Mouse (Mus musculus) skeletal muscle tissue, adult 2 months (tissue): Measurements from ENCODE around the gene Trim28.

ENCODE experiments used
- DNase-seq: peaks from one replicate; pipeline ENCODE4 v3.0.0-alpha.2; 2012; ENCODE audit warnings: low read depth, low spot score

Trim28 gene

DNA sequence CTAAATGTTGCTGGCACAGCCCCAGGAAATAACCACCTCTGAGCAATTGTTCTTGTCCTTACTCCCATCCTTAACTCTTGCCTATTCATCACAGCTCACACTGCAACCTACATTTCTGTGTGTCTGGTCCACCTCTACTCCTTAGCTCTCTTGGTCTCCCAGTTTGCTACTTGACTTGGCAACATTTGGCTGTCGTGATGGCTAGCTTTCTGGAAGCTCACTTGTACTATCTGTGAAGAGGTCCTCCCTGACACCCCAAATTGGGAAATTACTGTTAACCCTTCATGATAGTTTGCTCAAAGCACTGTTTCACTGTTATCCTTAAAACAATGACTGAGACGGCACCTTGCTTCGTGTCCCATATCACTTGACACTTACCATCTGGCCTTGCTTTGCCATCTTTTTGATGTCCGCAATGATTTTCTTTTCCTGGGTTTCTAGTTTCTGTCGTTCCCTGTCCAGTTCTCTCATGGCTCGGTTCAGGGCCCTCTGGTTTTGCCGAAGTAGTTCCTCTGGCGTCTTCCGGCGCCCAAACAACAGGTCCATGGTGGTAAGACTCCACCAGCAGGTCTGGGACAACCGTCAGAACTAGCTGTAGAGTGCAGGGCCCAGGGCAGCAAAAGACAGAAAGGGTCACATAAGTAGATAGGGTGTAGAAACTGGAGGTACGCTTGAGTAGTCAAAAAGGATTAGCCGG lies 34.7 kb downstream of the Trim28 start:
- no peak for DNase-seq

DNA sequence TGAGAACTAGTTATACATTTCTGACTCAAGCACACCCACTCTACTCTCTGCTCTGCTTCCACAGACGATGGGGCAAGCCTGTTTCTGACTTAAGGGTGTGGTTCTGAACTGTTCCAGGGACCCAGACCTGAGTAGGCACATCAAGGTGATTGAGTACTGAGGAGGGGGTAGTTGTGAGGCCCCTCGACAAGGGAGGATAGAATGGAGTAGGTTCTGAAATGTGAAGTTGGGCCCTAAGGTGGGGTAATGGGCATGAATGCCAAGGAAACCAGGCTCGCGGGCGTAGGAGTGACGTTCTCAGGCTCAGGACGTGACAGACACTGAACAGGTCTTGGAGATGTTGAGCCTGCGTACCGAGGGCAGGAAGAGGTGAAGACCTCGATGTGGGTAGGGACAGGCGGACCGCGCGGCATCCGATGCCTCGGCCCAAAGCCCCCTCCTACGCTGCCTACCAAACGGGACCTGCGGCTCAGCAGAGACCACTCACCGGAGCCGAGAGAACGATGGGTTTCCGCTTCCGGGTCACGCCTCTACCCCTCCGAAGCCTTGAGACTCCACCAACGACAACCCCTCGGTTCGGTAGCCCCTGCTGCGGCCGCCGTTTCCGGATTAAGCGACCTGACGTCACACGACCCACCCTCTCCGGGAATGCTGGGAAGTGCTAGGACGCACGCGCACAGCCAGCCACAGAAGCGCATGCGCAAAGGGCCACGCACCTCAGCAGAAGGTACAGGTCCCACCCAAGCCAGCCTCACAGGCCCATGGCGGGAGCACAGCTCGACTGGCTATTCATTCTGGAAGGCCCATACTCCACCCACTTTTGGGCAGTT lies 35.4 kb downstream of the Trim28 start, which contains the start of gene Chmp2a:
Gene Chmp2a (minus strand): TSS at position 660 of the 830 bp plus-strand sequence.
- DNase-seq, result peak; percentile 96

DNA sequence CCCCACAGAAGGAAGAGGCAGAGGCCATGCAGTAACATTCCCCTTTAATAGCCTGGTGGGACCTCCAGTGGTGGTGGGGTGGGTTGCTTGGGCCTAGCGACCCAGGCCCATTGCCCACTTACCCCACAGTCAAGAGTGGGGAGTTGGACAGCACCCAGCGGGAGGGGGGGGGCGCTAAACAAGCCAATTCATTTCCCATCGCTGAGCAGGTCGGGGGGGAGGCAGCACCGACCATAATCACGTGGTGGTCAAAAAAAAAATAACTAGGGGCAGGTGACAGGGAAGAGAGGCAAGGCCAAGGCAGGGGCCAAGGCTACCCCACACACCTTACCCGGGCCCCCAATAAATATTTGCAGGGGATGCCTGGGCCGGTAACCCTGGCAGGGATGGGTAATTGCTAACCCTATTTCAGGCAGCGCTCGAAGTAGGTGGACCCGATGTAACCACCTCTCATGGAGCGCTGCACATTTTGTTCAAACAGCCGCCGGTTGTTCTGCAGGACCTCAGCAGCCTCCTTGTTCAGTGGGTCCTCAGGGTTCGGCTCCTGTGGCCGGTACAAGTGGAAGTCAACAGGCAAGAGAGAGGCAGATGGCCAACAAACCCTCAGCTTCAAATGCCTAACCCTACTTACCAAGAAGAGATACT lies 36.4 kb downstream of the Trim28 start:
- DNase-seq, result no peak

DNA sequence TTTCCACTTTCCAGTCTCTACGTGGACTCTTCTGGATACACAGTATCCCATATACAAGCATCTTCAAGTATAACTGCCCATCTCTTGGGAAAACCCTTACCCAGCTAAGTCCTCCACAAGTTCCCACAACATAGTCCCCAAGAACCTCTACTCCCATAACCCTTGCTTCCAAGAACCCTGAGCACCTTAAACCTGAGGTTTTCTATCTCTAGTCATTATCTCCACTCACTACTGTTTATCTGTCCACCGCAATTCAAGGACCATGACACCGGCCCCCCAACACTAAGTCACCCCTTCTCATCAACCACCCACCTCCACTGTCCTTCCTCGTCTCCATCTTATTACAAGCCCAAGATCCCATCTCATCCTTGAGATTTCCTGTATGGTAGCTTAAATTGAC lies 37.9 kb downstream of the Trim28 start:
- no peak for DNase-seq

DNA sequence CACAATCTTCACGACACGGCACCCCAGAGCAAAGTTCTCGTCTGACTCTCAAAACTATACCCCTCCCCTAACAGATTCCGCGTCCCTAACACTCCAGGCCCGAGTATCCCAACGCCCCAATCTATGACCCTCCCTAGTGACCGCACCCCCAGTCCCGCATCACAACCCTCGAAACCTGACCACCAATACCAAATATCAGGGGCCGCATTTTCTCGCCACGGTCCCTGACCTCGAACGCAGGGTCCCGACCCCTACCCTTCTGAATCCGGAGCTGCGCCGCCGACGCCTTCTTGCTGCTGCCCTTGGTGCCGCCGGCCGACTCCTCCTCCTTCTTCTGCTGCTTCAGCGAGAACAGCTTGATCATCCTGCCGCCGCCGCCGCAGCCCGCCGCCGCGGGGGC lies 38.5 kb downstream of the Trim28 start:
- no peak for DNase-seq

DNA sequence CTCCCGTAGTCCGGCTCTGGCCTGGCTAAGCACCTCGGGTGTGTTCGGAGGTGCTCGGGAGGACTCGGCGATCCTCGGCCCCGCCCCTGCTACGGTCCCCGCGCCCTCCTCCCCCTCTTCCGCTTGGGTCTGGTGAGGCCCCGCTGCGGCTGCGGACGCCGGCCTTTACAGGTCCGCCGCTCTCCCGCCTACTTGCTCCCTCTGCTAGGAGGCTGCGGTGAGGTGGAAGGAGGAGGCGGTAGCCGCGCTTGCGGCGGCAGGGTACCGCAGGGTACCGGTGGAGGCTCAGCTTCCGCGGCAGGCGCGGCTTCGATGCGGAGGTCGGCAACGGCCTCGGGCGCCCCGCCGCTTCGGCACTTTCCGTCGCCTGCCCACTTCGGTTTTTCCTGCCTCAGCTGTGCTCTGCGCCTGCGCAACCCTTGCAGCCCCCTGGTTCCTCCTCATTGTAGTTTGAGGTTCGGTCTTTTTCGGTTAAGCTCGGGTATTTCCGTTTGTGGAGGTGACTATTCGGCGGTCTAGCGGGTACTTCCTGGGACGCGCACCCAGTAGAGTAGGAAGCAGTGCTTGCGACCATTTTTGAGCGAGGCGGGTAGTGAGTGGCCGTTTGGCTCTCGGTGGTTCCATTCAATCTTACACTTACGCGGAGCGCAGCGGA lies 39.1 kb downstream of the Trim28 start, which contains the start of gene Ube2m:
Gene Ube2m (minus strand): TSS at position 375 of the 655 bp plus-strand sequence.
- DNase-seq, result peak; percentile 95

DNA sequence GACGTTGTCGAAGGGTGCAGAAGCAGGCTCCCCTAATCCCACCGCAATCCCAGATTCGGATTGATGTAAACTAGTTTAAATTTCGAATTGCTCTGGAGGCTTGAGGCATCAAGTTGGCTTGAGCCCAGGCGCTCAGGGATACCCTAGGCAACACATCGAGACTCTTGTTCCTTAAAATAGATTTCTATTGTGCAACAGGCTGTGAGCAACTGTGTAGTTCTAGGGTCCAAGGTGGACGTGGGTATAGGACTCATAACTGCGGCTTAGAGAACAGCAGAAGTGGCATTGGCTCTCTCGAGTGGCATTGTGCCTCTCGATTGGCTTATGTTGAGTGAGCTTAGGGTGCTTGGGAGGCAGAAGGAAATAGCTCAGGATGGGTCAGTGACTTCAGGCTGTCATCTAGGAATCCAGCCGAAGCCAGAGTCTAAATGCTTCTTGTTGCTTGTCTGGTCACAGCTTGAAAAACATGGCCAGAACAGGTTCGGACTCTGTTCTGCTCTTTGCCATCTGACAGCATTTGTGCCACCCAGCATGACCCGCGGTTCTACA lies 39.8 kb downstream of the Trim28 start:
- DNase-seq, result no peak

DNA sequence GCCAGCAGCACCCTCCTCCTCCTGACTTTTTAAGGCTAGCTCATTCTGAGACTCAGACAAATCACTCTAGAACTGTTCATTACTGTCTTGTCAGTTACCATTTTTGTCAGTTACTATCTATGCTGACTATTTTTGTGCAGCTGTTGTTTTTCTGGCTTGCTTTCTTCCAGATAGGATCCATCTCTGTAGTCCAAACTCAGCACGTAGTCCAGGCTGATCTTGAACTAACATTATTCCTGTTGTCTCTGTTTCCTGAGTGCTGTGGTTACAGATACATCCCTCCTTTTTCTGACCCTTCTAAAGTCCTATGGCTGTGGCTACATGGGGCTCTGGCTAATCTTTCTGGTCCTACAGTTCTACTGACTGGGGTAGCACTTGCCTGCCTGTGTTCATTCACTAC lies 40.3 kb downstream of the Trim28 start:
- DNase-seq, result no peak

DNA sequence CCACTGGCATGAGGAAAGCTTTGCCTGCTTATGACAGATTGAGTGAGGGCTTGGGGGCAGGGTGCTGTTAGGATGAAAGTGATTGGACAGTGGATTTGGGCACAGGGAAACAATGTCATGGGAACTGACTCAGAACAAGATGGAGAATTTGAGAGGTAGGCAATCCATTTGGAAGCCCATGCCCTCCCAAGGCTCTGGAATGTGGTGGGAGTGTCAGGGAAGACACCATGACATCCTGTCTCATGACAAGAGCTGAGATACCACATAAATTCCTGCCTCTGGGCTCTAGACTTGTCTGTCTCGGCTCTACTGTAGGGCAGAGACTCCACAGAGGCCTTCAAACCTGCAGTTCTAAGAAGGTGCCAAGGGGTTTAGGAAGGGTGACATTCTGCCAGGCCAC lies 42.3 kb downstream of the Trim28 start:
- no peak for DNase-seq

DNA sequence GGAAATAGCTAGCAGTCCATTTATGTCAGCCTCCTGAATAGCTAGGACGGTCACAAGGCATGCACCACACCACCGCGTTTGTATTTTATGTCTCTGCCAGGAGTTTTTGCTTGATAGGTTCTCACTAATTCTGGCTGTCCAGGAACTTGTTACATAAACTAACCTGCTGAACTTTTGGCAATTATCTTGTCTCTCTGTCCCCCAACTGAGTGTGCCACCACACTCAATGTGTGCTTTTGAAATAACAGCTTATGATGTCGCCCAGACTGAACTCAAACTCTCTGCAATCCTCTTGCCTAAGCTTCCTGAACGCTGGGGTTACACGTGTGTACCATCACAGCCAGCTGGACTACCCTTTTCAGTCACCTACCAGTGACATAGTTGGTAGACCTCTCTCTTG lies 43.6 kb downstream of the Trim28 start:
- no peak for DNase-seq

DNA sequence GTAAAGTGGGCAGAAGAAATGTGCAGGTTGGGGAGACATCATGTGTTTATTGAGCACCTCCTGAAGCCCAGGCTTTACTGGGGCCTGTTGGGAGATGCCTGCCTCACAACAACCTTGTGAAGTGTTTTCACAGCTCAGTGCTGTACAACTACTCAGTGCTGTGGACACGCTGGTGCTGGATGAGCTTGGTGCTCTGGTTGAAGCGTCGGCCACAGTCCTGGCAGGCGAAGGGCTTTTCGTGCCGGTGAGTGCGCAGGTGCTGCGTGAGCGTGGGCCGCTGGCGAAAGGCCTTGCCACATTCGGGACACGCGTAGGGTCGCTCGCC lies 44.2 kb downstream of the Trim28 start:
- no peak for DNase-seq

DNA sequence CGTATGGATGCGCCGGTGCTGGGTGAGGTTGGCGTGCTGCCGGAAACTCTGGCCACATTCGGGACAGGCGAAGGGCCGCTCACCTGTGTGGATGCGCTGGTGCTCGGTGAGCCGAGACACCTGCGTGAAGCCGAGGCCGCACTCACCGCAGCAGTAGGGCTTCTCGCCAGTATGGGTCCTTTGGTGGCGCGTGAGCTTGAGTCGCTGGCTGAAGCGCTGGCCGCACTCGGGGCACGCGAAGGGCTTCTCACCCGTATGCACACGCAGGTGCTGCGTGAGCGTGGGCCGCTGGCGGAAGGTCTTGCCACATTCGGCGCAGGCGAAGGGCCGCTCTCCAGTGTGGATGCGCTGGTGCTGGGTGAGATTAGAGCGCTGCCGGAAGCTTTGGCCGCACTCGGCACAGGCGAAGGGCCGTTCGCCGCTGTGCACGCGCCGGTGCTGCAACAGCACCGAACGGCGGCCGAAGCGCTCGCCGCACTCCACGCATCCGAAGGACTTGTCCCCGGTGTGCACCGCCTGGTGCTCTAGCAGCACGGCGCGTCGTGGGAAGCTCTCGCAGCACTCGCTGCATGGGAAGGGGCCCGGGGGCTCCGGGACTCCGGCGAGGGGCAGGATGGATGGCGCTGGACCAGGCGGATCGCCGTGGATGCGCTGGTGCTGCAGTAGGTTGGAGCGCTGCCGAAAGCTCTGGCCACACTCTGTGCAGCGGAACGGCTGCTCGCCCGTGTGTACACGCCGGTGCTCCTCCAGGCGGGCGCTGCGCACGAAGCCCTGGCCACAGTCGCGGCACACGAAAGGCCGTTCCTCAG lies 44.7 kb downstream of the Trim28 start:
- DNase-seq, result no peak

DNA sequence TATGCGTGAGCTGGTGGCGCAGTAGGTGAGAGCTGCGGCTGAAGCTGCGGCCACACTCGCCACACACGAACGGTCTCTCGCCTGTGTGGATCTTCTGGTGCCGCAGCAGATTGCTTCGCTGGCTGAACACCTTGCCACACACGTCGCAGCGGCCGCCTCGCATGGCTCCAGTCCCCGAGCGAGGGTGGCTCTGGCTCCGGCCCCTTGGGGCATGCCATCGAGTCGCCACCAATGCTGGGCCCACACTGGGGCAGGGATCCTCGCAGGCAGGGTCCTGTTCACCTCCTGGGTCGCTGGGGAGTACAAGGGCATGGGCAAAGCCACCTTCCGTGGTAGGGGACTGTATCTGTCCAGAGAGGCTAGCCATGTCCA lies 45.3 kb downstream of the Trim28 start:
- DNase-seq, result no peak

DNA sequence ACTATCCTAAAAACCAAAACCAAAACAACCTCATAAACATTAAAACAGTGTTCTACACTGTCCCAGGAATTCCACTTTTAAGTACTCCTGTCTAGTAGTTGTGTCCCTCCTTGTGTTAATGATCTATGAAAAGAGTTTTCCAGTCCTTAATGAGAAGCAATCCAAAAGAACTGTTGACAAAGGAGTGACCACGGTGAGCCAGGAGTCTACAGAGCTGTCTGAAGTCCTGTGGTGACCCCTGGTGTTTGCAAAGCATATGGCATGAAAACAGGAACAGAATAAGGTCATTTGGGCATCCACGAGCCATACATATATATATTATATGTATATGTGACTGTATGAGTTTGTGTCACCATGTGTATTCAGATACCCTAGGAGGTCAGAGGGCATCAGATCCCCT lies 47.2 kb downstream of the Trim28 start:
- no peak for DNase-seq

DNA sequence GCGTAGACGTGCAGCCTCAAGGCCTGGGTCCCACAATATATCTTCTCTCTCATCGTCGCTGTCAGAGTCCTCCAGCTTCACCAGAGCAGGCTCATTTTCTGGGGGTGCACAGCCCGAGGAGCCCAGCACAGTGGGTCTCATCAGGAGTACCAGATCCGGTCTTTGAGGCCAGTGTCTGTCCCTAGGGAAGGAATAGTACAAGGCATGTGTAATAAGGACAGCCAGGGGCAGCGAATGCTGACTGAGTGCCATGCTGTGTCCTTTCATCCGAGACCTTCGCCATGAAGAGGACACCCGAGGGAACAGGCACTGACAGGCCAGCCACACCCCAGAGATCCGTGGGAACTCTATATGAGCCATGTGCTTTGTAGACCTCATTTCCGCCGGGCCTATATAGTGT lies 54.1 kb downstream of the Trim28 start:
- DNase-seq, result no peak

DNA sequence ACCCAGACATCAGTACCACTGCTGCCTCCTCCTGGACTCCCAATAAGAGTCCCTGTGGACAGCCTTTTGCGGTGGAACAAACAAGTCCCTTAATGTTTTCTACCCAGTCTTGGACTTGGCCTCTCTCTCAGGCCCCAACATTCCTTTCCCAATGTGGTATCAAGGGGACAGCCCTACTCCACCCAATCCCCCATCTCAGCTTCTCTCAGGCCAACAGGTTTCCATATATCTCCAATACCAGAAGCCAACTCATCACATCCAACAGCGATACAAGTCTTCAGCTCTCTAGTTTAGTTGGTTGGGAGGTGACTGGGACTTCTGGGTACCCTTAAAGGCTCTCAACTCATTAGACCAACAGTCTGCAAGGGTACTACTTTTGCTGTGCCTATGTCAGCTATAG lies 54.6 kb downstream of the Trim28 start:
- DNase-seq, result no peak

DNA sequence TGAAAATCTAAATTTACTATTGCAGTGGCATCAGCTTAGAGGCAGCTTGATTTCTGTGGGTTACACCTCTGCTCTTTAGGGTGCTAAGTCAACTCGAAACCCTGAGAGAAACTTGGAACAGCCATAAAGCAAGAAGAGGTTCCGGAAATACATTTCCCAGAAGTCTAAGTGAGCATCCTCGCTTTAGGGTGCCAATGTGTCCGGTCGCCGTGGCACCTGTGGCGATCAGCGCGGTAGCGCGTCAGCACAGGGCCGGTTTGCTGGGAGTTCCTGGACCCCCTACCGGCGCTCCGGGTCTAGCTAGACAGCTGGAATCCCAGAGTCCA lies 55.0 kb downstream of the Trim28 start:
- no peak for DNase-seq

DNA sequence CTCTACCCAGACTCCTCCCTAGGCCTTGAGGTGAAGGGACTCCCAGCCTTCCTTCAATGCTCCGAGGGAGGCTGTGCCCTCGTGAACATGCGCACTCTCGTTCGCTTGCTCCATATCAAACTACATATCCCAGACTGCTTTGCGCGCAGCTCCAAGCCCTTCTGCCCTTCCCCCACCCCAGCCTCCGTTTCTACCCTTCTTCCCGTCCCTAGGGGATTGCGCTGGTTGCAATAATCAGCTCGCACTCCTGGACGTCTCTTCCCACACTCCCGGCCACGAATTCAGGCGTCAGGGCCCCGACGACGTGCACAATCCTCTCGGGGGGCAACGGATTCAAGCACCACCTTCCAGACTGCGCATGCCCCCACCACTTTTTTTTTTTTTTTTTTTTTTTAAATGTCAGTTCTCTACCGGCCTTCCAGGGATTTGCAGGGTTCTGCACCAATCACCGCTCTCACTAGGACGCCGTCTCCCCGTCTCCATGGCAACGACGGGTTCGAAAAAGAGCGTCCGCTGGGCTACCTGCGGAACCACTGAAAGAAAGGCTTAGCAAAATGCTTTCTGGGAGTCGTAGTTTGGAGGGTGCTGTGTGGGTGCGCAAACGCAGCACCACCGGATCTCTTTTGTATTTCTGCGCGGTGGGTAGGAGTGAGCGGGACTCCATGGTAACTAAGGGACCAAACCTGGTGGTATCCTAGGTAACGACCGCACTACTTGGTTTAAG lies 55.5 kb downstream of the Trim28 start, which contains the start of gene Mzf1:
Gene Mzf1 (minus strand): TSS at position 478 of the 724 bp plus-strand sequence.
- peak; percentile 96 for DNase-seq

DNA sequence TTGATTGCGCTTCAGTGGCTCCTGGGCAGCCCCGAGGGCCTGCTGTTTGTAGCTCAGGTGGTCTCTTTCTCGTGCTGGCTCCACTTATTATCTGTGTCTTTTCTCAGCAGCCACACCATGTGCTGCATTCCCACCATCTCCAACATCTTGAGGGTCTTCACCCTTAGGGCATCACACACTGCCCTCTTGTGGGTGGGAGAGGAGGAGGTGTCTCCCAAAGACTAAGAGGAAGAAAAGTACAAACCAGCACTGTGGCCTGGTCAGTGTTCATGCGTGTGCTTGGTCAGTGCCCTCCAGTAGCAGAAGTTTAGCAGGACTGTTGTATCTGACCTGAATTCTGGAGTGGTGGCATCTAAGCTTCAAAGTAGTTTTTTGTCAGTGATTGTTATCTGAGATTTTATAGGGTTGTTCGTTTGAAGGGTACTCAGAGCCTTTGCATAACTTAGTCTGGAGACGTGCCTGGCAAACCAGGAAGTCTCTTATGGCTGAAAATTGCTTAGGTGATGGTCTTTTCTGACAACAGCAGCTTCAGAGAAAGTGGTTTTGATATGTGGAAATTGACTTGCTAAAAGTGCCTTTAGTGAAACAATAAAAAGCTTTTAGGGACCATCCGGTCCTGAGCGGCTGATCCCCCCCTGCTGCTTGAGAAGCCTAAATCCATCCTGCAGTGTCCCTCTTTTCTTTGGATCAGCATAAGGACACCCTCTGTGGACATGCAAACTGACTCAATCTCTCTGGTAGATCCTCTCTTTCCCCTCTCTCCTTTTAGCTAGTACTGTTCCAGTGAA lies 58.2 kb downstream of the Trim28 start:
- no peak for DNase-seq

DNA sequence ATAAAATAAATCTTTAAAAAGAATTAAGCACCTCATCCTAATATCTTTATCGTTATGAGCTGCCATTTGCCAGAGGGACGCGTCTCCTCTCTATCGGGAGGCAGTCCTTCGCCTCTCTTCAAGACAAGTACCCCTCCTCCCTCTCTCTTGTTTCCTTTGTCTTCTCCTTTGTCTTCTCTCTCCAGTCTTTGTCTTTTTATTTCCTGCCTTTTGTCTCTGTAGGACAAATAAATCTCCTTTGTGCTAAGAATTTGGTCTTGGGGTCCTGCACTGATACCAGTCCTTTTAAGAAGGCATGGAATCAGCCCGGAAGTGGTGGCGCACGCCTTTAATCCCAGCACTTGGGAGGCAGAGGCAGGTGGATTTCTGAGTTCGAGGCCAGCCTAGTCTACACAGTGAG lies 60.6 kb downstream of the Trim28 start:
- DNase-seq, result no peak
